Mouse (Mus musculus) G1E-ER4 (cell line): ENCODE results near the gene Fam49a. TPM values are rescaled to one million over a fixed set of nuclear protein-coding genes. Genes with fewer than 3 reads are reported as not detected.

Source experiments
- GATA1 ChIP-seq: IDR thresholded peaks from one replicate; pipeline ENCODE4 v1.8.0; 2012; ENCODE audit warnings: low read length, inconsistent platforms
- polyA plus RNA-seq: library from polyadenylated mRNA; stranded (reverse); fragments of >175 nt; gene quantifications from 2 replicates; pipeline ENCODE4 v1.2.3, GENCODE M21; 2012

Fam49a gene
- not detected in 2 replicates for polyA plus RNA-seq

DNA sequence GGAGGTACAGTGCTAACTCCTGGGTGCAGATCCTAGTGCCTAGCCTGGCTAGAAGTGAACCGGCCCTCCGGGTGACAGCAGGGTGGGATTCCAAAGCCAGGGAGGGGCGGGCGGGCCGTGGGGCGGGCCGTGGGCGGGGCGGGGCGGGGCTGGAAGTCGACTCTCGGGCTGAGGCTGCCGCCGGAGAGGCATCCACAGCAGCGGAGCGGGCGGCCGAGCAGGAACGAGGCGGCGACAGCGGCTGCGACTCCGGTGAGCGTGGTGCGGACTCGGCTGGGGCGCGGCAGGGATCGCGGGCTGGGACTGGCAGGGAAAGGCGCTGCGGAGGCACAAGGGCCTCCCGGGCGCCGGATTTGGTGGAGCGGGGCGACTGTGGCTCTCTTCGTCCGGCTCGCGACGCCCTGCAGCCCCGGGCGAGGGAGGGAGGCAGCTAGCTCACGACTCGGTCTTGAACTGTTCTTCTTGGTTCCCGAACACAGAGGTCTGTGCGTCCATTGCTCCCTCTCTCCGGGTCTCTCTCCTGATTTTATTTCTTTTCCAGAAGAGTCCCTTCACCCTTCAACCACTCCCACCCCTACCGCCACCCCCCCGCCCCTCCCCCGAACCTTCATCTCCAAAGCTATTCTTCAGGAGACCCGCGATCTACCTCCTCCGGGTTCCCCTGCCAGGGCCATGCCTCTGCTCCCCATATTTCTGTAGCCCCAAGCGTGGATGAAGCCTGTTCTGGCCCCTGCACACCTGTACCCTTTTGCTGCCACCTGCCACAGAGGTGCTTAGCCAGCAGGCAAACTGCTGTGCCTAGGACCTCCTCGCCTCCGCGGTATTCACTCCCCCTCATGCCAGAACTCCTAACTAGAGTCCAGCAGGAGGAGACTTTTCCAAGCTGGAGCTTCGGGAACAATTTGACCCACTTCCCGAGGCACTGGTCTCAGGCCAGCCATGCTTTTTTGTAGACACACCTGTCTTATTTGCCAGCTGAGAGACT, at the start of gene Fam49a:
Gene Fam49a (plus strand): TSS at position 153 of the 985 bp plus-strand sequence.
- TF ChIP-seq GATA1, result no peak

DNA sequence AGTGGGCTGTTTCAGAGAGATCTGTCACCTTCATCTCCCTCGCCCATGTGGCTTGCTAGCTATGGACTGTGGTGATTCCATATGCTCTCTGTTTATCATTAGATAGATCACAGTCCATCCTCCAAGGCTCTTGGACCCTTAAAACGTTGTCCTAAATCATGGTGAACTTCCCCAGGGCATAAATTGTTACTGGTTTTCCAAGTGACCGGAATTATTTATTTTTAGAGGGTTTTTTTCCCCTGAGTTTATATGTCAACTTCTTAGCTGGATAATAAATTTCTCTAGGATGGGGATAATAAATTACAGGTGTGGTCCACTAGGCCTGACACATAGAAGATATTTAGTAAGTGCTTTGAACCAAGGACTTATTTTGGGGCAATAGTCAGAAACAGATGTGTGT, 48.4 kb upstream of the Fam49a start:
- no peak for TF ChIP-seq GATA1

DNA sequence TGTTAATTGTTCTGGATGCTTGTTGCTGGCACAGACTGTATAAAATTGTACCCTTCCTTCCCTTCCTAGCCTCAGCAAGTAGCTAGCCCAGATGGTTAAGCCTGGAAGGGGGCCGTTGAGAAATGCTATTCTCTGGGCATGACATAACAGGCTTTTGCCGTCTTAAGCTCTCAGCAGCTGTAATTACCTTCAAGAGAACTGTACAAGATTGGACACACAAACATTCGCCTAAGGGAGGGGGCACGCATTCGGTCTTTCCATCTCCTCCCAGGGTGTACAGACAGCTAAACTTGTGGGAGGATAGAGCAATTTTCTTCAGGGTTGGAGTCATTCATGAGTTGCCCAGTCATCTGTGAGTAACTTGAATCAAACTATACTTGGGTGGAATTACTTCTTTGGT, 43.0 kb upstream of the Fam49a start:
- no peak for TF ChIP-seq GATA1

DNA sequence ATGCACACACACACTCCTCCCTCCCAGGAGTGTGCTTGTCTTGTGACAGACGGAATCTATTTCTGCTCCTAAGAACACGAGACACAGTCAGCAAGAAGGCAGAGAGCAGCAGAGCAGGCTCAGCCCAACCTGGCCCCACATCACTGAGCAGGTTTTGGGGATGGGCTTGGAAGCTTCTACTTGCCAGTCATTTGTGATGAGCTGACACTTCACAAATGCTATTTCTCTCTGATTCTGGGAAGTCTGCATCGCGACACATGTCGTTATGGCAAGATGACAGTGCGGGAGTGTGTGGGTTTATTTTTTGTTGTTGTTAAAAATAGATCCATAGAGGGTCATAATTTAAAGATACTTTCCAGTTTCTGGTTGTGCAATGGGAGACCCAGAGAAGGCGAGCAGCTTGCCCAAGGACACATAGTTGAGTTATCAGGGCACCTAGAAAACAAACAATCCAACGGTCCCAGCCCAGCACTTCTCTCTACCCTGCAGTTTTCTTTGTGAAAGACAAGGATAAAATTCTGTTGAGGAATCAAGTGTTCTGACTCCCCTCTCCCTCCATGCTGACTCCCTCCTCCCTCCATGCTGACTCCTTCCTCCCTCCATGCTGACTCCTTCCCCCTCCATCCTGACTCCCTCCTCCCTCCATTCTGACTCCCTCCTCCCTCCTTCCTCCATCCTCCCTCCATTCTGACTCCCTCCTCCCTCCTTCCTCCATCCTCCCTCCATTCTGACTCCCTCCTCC, 41.0 kb upstream of the Fam49a start:
- TF ChIP-seq GATA1, result no peak

DNA sequence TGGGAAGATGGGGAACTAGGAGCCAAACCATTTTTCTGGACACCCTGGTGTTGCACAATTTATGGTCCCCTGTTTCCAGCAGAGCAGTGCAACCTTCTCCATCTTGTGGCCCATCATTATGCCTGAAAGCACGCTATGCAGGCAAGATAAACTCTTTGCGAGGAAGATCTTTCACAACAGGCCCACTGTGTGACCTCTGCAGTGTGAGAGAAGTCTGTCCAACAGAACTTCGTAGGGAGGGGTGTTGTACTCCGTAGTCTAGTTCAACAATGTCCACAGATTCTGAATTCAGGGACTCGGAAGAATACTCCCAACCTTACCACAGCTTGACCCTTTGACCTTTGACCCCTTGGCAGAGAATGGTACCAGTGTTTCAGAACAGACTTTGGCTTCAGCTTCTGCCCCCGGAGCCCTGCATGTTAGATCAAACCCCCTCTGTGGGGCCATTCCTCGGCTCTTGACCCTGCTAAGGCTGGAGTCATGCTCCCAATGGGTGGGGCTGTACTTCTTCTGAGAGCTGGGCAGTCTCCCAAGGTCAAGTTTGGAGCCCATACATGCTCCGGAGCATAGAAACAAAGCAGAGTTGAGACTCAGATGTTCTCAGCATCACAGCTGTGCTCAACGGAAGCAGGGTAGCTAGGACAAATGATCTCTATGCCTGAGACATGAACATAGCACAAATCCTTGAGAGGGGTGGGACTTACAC, 39.2 kb upstream of the Fam49a start:
- TF ChIP-seq GATA1, result no peak

DNA sequence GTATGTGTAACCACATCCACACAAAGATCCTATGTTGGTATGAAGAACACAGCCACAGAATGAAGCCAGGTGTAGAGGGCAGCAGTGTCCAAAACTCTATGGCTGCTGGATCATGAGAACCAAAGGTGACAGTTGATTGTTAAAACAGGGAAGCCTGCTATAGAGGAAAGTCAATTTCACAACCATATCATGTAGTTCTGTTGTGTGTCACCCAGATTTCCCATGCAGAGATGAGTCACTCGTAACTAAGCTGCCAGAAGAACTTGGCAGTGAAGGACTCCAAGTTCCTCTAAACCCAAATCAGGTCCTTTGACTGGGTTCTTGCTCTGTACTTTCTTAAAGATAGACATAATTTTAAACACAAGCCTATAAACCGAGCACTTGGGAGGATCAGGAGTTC, 38.6 kb upstream of the Fam49a start:
- no peak for TF ChIP-seq GATA1

DNA sequence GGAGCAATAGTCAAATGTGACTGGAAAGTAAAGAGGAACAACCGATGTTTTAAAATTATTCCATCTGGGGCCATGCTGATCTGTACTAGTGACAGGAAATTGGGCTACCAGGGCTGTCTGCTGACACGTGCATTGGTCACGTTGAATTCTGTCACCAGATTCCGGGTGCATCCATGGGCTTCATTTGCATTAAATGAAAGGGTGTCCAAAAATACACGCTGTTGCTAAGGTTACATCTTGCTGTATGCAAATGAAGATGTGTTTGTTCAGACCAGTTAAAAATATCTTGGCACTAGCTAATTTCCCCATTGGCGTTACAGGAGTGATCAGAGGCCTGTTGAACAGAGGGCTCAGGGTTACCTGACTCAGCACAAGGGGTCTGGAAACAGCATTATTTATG, 36.2 kb upstream of the Fam49a start:
- no peak for TF ChIP-seq GATA1

DNA sequence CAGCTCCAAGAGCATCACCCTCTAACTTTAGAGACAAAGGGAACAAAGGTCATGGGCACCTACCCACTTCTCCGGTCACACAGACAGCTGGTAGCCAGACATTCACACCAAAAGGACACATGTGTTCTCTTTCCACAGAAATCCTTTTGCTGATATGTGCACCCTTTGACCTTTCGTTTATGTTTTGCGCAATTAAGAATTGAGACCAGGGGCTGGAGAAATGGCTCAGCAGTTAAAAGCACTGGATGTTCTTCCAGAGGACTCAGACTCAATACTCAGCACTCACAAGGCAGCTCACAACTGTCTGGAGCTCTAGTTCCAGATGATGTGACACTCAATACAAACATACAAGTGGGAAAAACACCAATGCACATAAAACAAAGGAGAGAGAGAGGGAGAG, 34.3 kb upstream of the Fam49a start:
- no peak for TF ChIP-seq GATA1

DNA sequence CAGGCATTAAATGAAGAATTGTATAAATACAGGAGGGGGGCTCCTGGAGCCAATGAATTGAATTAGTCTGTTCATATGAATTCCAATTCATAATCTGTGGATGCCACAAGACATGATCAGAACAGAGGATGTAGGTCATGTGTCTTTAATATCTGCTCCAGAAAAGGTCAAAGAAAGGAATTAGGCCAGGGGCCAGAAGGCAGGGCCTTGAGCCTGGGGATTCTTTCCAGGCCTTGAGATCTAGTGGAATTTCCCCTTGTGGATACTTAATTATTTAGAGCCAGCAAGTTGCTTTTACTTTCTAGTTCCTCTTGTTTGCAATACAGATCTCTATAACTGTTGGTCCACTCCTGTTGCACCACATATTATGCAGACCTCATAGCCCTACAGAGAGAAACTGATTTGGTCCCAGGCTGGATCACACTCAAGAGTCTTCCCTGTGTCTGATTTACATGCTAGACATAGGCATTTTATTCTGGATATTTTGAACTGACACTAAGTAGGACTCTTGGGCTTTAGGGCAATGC, 31.8 kb upstream of the Fam49a start:
- no peak for TF ChIP-seq GATA1

DNA sequence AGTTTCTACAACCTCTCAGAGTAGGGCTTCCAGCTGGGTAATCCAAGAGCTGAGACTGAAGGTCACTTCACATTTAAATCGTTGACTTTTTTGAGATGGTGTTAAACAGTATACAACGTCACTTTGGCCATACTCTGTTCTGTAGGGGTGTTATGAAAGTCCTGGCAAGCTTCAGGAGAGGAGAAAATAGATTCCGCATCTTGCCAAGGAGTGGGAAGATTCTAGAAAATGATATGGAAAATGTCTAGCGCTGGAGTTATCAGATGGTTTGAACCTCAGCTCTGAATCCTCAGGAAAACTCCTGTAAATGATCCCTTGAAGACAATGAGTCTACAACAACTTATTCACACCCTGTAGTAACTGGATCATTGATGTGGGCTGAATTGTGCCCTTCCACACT, 29.8 kb upstream of the Fam49a start:
- no peak for TF ChIP-seq GATA1

DNA sequence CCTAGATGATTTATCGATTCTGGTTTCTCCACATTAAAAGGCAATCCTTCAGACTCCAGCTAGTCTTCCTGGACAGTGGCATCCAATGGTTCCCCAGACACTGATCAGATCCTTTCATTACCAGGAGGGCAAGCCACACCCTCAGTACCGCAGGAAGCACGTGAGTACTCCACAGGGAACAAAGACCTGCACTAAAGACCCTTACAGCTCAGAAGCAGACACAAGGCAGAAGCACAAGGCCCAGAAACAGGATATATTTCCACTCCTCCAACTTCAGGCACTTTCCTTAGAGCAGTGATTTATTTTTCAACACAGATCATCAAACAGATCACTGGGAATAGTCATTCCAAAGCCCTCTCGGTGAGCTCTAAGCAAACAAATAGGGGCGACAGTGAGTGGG, 25.0 kb upstream of the Fam49a start:
- TF ChIP-seq GATA1, result no peak

DNA sequence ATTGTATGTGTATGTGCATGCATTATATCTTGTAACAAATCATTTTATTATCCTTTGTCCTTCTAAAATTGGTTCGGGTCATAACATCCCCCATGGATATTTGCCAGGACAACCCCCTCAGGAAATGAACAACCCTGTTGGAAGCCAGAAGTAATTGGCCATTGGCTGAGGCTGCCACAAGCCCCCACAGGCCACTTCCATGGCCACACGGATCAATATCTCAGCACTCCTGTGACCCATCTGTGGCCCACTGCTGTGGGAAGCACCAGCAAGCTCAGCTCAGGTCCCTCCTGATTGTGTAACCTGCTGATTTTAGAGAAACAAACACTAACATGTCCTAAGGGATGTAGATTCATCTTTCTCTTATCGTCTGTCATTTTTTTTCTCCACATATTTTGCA, 22.4 kb upstream of the Fam49a start:
- no peak for TF ChIP-seq GATA1

DNA sequence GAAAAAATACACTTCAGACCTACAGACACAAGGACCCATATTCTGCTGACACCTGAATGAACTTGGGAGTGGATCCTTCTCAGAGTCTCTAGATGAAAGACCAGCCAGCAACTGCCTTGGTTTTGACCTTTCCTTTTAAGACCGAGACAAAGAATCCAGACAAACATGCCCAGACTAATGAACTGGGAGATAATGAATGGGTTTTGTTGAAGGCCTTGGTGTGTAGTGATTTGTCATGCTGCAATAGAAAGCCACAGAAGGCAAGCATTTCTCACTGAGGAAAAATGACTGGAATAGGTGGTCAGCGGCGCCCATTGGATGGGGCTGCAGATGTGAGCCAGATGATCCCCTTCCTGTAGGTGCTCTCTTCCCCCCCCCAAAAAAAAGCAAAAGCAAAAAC, 18.8 kb upstream of the Fam49a start:
- TF ChIP-seq GATA1, result no peak

DNA sequence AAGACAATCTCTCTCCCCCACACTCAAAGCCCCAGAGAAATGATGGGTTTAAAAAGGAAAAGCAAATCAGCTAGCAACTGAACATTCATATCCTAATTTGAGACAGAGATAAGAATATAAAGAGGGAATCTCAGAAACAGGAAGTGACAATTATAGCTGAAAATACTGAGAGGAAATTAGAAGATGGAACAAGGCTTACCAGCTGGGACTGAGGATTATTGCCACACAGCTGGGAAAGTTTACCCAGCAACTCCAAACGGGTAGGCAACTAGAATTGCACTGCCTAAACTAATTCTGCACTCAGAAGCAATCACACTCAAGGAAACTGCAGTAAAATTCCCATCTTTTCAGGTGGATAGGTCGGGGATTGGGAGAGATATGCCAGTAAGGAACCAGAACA, 12.4 kb upstream of the Fam49a start:
- no peak for TF ChIP-seq GATA1

DNA sequence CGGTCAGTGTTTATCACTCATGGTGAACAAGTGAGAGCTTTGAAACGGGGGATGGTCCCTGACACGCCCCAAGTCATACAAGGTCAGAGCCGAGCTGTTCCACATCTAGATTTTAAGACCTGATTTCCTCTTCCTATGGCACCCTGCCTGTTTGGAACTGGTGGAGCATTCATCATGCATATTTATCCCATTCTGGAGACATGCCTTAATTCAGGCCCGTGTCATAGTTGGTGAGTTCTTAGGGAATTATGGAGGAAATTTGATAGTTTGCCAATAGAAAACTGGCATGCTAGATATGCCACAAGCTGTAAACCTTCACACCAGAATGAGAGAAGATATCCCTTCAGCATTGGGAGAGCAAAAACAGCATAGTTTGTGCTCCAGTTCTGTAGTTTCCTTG, 8.4 kb upstream of the Fam49a start:
- TF ChIP-seq GATA1, result no peak

DNA sequence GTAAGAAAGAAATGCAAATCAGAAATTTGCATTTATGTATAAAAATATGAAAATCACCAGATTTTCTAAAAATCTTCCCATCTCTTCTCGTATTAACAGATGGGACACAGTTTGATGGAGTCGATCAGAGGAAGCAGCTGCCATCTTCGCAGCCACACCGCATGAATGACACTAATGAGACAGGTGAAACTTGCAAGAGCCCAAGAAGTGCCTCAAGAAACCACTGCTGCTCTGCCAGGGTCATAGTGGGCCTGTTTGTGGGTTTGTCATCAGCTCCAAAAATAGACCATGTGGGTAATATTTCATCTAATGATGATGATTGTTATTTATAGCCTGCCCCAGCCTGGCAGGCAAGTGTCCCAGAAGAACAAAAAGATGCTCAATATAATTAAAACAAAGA, 7.8 kb upstream of the Fam49a start:
- no peak for TF ChIP-seq GATA1
